Comparison of ENCODE assay signal across 8 mouse cellular contexts in the genomic region with DNA sequence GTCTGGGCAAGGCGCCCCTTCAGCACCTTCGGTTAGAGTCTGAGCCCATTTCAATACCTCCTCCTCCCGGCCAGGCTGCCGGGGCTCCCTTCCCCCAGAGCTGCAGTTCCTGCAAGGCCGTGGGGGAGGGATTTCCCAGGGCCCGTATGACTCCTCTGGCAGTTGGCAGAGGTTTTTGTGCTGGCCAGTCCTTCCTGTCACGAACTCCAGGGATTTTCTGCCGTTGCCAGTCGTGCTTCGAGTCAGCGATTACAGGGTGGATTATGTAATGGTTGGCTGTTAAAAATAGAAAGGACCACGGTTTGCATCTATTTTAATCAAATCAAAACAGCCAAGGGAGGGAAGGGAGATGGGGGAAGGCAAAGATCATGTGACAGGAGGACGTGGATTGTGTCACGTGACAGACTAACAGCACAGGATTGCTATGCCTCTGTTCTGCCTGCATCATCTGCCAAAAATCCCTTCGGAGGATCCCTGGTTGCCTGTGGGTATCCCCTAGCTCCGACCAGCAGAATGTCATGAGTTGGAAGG. TPM values are rescaled to one million over a fixed set of nuclear protein-coding genes. Genes with fewer than 3 reads are reported as not detected.
DNase-seq lines count a peak whose midpoint lies in the region; ATAC-seq and TF ChIP-seq lines count a peak whose summit lies in the region.

No protein-coding gene starts in this region.

- ATAC-seq in activated CD4-positive, CD25-positive, alpha-beta regulatory T cell, adult 4 months: peak; percentile 67
- ATAC-seq in hindbrain, embryonic 16.5 days: peak; percentile 94

- intact Hi-C loops in gastrocnemius, adult 2 months (cut with DNase I): no loop called here

- no peaks in the 10 kb centered on the region for H3K27me3 ChIP-seq in hindbrain, embryonic 16.5 days (replicated peaks; ENCODE audit: control insufficient read depth, insufficient read depth, low read length)

- peak; percentile 91 for DNase-seq in gastrocnemius, adult 2 months
- peak; percentile 93 for DNase-seq in left cerebral cortex, adult 11 months (ENCODE audit: low spot score)
- DNase-seq in lung, postnatal 25 days (ENCODE audit: low spot score): peak; percentile 92
- peak; percentile 84 for DNase-seq in ovary, postnatal 36 days (ENCODE audit: low spot score)
- DNase-seq in urinary bladder, postnatal 10 days (ENCODE audit: low spot score): peak; percentile 35

- 3% methylated on average over 16 of the region's 16 CpGs for WGBS in hindbrain, embryonic 16.5 days

- H3K9me3 ChIP-seq in hindbrain, embryonic 16.5 days (ENCODE audit: control insufficient read depth, low read length): no peaks in the 10 kb centered on the region

- peak overlapping the region; percentile 93 for H3K27ac ChIP-seq in cortical plate, adult 2 months (ENCODE audit: insufficient read depth, low read length)
- H3K27ac ChIP-seq in gastrocnemius, adult 2 months: peak overlapping the region; percentile 93
- peak overlapping the region; percentile 87 for H3K27ac ChIP-seq in hindbrain, embryonic 16.5 days (ENCODE audit: low read depth, low read length)

- peak overlapping the region; percentile 59 for H3K9ac ChIP-seq in hindbrain, embryonic 16.5 days (ENCODE audit: low read depth, low read length)

- no peak for TF ChIP-seq CTCF in cortical plate, adult 2 months (IDR thresholded peaks at IDR 0.05; ENCODE audit: extremely low read depth, insufficient read depth, low read length)
- no peak for TF ChIP-seq CTCF in gastrocnemius, adult 2 months (IDR thresholded peaks at IDR 0.05)

- H3K4me1 ChIP-seq in cortical plate, adult 2 months (ENCODE audit: control insufficient read depth, insufficient read depth, low read length): peaks cover 3% of the 10 kb centered on the region
- H3K4me1 ChIP-seq in hindbrain, embryonic 16.5 days (ENCODE audit: control insufficient read depth, insufficient read depth, low read depth, low read length): peaks cover 19% of the 10 kb centered on the region

- no peaks in the 10 kb centered on the region for H3K36me3 ChIP-seq in hindbrain, embryonic 16.5 days (ENCODE audit: control insufficient read depth, insufficient read depth, low read length)

- TF ChIP-seq POLR2A in cortical plate, adult 2 months (IDR thresholded peaks at IDR 0.05; ENCODE audit: extremely low read depth, insufficient read depth, low read length): peak; percentile 68

- peak overlapping the region; percentile 54 for H3K4me2 ChIP-seq in hindbrain, embryonic 16.5 days (ENCODE audit: low read length)

- peak overlapping the region; percentile 3 for H3K4me3 ChIP-seq in cortical plate, adult 2 months (ENCODE audit: insufficient read depth, low read length)
- H3K4me3 ChIP-seq in gastrocnemius, adult 2 months: peak overlapping the region; percentile 75
- peak overlapping the region; percentile 29 for H3K4me3 ChIP-seq in hindbrain, embryonic 16.5 days (ENCODE audit: low read length)

RNA-seq across cellular contexts. Expression of gene Asprv1, which starts 42.8 kb away (rescaled TPM):
- under 1 TPM; 0.29 to 0.31 TPM for polyA plus RNA-seq in activated CD4-positive, CD25-positive, alpha-beta regulatory T cell, adult 4 months (2017; shearing (Covaris generic))
- 3.0 and 4.0 TPM in 2 replicates for polyA plus RNA-seq in cortical plate, adult 2 months (2012; rRNA removed)
- not detected for total RNA-seq in gastrocnemius, adult 2 months (2021)
- 0.62 and 0.70 TPM in 2 replicates for polyA plus RNA-seq in hindbrain, embryonic 16.5 days (2015; fragmentation: Nextera tagmentation; extraction: Ambion mirVana)

RNA-seq across cellular contexts. Expression of gene Pcbp1, which starts 59.0 kb away (rescaled TPM):
- 10 to 100 TPM; 35.3 to 39.2 TPM for polyA plus RNA-seq in activated CD4-positive, CD25-positive, alpha-beta regulatory T cell, adult 4 months (2017; shearing (Covaris generic))
- 158 and 165 TPM in 2 replicates for polyA plus RNA-seq in cortical plate, adult 2 months (2012; rRNA removed)
- total RNA-seq in gastrocnemius, adult 2 months (2021): 100 to 1,000 TPM; 121 to 128 TPM
- polyA plus RNA-seq in hindbrain, embryonic 16.5 days (2015; fragmentation: Nextera tagmentation; extraction: Ambion mirVana): 123 and 163 TPM in 2 replicates

Comparison
In these comparisons a context has a peak if more than half of its experiments do, and no peak if none do; other contexts are left out.
1. Peak in every context shown above with its lines: DNase-seq, ATAC-seq, H3K4me3 ChIP-seq and H3K27ac ChIP-seq.
2. H3K4me3 ChIP-seq: peak in every context shown above with its lines; median percentile 75 in gastrocnemius, adult 2 months; 29 in hindbrain, embryonic 16.5 days; 3 in cortical plate, adult 2 months.
3. DNase-seq: peak in every context shown above with its lines; median percentile 93 in left cerebral cortex, adult 11 months; 92 in lung, postnatal 25 days; 91 in gastrocnemius, adult 2 months; 84 in ovary, postnatal 36 days; 35 in urinary bladder, postnatal 10 days.